Mouse (Mus musculus) ovary, postnatal 36 days (tissue): Measurements from ENCODE around the gene Ccdc160.

Source experiments
- DNase-seq: peaks from one replicate; pipeline ENCODE4 v3.0.0; 2022; ENCODE audit warnings: low spot score, mixed read lengths

Gene Ccdc160

DNA sequence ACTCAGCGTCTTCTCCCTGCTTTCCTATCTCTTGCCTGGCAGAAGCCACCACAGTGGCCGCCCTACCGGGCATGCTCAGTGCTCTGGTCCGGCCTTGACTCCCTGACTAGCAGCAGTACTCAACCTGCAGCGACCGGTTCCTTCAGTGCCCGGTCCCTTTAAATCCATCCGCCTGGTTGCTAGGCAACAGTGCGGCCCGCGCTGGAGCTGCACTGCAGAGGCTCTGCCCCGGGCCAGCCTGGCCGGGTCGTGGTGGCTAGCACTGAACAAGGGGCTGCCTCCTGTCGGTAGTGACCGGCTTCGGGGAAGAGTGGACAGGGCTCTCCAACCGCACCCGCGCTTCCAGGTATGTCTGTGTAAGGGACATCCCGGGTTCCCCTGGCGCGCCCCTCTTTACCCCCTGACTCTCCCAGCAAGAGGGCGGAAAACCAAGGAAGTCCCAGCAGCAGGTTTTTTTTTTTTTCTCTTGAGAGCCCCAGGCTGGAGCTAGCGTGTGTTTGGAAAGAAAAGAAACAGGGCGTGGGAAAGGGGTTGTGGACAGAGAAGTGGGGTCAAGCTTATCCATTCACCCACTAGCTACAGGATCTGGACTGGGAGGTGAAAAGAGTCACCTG, at the start of gene Ccdc160:
Ccdc160 (plus strand) TSS at position 221 of the 614 bp plus-strand sequence.
- peak; percentile 74 for DNase-seq

DNA sequence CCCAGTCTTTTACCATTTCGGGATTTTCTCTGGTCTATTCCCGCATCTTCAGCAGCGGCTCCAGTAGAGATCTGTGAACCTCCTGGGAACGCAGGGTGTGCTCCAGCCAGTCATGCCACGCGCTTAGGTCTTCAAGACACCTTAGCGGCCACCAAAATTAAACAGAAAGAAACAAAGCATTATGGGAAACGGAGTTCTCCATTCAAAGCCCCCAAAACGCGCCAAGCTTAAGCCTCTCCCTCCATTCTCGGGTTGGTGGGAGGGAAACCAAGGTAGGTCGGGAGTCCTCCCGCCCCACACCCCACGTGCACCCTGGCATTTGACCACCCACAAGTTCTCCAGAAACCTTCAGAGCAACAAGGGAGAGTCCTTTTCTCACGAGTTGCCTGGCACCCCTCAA, 47.2 kb upstream of the Ccdc160 start:
- no peak for DNase-seq

DNA sequence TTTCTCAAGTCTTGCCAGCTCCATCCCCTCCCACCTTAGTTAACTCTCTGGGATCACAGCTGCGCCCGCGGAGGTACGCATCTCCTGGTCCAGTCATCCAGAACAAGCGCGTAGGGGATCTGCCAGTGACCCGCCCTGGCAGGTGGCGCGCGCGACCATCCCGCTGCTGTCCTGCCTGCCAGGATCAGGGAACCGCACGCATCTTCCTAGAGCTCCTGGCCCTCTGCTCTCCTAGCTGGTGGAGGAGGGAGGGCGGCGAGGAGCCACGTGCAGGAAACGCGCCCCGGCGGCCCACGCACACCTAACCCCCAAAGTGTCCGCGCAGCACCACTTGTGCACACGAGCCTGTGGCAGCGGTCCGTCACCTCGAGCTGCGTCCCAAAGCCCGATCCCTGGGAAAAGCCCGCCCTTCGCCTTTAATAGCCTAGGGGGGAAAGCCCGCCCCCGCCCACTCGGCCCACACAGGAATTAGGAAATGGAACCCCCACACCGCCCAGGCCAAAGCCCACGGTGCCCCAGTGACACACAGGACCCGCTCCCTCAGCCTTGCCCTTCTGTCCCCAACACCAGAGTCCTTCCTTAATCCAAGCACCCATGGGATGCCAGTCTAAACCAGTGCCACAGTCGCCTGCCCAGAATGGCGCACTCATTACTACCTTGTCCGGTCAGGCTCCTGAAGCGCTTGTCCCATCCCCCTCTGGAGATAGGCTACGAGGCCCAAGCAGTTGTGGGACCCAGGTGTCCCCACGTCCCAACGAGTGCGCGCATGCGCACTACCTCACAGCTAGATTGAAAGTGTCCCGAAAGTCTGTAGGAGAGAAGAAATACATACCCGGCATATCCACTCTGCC, 46.6 kb upstream of the Ccdc160 start:
- DNase-seq, result peak; percentile 6

DNA sequence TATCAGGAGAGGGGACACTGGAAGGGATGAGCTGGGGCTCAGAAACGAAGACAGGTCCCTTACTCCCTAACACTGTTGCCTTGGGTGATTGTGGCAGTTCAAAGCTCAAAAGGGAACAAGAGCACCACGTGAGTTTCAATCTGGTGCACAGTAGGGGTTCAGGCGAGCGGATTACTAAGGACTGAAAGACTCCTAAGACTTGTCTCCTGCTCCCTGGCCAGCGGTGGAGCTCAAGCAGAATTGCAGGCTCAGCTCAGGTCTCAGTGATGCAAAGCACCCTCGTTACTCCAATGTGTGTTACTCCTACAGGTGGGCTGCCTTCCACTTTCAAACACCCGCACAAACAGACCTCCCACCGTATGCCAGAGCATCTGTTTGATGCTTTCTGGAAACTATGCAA, 45.5 kb upstream of the Ccdc160 start:
- DNase-seq, result no peak

DNA sequence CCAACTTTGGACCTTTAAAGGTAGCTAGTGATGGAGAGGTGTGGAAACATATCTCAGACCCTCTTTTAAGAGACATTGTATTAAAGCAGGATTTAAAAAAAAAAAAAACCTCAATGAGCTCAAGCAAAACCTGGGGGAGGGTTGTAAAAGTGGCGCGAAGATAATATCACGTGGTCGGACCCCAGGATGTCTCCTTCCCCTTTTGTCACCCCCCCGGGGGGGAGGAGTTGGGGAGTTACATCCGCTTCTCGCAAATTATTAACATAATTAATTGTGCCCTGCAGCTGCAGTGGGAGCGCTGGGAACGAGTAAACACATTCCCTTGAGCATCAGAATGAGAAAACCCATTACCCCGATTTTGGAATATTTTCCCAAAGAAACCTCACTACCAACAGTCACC, 45.1 kb upstream of the Ccdc160 start:
- no peak for DNase-seq

DNA sequence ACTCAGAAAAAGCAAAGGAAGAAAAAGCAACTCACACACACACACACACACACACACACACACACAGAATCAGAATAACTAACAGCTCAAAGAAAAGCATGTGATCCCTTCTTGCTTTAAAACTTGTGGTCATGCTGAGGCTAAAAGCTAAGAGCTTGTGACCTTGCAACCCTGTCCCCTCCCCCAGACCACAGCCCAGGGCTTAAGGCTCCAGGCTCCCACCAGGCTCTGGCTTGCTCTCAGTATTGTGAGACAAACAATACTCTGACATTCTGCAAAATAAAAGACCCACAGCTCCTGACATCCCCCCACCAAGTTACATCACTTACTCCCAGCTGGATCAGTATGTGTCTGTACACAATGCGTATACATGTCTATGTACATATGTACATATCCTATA, 44.2 kb upstream of the Ccdc160 start:
- DNase-seq, result no peak

DNA sequence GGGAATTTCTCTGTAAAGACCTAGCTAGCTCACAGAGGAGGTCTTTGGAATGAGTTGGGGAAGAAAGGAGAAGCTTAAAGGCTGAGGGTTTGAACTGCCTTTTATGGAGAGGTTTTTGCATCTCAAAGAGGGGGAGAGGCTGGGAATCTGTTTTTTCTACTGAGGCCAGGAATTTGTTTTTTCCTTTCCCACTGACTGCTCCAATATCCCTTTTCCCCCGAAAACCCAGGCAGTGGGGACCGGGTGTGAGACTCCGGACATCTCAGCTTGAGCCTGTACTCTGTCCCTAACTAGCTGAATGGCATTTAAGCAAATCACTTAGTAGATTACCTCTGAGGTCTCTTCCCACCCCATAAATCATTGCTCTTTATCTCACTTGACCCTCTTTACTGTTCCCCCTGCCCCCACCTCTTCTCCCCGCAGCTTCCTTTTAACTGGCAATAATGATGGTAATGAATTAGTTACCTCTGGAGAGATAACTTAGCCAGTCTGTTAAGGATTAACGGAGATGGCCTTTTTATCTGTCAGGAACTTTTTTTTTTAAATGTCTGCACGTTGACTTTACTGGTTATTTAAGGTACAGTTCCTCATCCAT, 37.4 kb upstream of the Ccdc160 start:
- DNase-seq, result no peak

DNA sequence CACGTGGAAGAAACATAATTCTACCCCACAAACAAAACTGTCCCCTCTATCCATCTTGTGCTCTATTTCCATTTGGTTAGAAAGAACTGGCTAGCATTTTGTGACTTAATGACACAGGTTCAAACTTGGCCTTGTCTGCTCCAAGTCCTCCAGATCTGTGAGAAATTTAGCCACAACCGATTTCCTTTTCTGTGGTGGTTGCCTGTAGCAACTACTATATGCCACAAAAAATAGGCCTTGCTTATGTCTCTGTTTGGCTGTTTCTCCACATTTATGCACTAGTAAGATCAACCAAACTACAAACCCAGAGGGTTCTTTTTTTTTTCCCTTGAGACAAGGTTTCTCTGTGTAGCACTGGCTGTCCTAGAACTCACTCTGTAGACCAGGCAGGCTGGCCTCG, 33.8 kb upstream of the Ccdc160 start:
- DNase-seq, result no peak

DNA sequence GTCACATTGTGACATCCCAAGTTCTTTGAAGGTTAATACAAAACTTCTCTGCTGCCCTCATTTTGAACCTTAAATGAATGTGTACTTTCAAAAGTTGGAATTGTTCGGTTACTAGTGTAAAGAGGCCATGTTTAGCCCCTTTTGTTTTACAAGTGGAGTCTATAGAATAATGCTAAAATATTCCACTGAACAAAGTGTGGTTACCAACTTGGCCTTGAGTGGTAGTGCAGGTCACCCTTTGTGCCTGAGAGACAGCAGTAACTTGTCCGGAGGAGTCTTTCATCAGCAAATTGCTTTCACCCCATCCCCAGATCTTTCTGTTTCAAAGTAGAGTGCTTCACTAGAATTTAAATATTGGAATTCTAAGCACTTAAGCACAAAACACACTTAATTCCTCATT, 31.8 kb upstream of the Ccdc160 start:
- DNase-seq, result no peak

DNA sequence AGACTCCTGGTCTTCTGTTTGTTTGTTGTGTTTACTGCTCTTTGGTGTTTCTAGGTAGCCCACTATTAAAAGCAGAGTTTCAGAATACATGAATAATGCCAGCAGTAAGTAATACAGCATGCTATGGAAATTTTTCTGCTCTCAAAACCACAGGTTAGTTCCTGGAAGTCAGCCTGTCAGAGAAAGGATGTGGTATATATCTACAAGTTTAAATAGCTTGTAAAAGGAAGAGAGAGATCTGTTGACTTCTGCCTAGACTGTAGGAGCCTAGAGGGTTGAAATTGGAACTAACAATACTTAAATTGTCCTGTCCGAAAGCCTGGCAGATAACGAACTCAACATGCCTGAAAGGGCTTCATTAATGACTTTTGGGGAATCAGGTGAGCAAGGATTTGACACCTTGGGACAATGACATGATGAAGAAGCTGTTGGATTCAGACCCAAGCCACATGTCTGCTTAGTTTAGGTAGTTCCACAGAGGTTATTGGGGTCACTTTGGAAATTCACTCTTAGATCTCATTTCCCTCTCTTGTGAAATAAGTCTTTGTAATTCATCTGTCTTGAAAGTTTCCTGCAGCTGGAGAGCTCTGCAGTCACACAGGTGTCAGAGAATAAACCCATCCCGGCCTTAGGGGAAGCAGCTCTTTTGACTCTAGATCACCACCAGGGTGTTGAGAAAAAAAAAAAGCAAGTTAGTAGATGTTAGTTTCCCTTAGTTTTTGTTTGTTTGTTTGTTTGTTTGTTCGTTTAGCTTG, 30.6 kb upstream of the Ccdc160 start:
- no peak for DNase-seq

DNA sequence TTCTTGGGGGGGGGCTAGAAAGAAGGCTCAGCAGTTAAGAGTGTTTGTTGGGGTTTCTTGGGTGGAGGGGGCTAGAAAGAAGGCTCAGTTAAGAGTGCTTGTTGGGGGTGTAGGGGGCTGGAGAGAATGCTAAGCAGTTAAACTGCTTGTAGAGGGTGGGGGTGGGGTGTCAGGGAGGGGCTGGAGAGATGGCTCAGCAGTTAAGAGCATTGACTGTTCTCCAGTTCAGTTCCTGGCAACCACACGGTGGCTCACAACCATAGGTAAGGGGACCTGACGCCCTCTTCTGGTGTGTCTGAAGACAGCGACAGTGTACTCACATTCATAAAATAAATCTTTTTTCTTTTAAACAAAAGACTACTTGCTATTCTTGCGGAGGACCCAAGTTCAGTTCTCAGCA, 28.8 kb upstream of the Ccdc160 start:
- DNase-seq, result no peak

DNA sequence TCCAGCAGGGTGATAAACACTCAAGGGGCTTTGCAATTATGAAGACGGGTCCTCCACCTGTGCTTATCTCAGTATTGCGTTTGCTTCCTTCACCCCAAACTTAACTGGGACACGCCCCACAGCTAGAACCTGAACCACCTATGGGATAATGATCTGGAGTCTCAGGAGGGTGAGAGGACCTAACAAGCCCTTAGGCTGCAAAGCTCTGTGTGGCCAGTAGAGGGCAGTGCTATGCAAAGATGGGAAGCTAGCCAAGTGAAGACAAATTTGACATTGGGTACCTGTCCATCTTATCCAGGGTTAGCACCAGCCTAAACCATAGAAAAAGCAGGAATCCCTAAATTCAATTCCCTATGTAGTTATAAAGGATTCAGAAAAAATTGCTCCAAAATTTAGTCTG, 15.0 kb upstream of the Ccdc160 start:
- DNase-seq, result no peak

DNA sequence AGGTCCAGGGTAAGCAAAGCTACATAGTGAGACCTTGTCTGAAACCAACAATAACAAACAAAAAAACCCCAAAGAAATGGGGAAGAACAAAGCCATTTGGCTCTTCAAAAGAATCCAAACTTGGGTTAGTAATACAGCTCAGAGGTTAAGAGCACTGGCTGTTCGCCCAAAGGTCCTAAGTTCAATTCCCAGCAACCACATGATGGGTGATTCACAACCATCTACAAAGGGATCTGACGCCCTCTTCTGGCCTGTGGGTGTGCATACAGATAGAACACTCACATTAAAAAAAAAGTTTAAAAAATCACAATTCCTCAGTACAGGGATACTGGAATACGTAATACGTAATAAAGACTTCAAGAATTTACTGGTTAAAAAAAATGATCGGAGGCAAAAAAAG, 13.3 kb upstream of the Ccdc160 start:
- no peak for DNase-seq

DNA sequence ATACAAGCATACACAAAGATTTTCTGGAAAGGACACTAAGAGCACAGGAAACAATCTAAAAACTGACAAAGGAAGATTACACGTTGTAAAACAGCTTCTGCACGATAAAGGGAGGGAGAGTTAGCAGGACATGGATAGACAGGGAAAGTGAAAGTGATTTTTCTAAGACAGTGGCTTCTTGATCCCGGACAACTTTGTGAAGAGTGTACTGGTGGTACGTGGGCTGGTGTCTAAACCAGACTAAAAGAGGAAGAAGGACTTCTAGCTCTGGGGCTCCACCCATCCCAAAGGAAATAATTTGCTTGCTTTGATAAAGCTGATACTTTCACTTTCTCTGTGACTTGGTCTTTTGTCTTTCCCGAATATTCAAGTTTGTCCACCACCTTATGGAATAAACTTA, 7.1 kb upstream of the Ccdc160 start:
- DNase-seq, result no peak

DNA sequence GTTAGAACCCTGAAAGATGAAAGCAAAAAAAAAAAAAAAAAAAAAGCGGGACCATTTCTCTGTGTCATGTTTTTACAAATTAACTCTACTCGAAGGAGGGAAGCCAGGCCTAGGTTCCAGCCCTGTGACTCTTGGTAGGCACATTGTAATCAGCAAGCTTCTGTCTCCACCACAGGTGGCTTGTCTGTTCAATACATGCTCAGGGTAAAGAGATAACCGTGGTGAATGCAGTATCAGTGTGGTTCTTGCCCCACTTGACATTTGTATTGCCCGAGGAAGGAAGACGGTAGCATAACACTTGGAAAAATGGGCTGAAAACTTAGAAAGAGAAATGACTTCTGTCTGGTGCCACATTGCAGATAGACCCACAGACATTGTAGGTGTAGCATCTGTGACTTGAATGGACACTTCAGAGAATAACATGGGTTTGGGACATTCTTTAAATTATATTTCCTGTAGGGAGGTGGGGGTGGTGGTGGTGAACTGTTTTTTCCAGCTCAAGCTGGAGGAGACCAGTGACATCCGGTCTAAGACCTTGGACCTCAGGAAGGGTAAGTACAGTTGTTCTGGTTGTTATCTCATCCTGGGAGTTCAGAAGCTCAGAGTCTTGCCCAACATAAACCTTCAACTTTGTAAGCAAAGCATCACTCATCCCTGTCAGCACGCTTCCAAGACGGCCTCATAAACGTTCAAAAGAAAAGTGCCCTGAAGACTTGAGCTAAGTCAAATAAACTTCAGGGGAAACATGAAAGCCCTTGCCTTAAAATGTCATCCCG, 1.1 kb downstream of the Ccdc160 start:
- no peak for DNase-seq

DNA sequence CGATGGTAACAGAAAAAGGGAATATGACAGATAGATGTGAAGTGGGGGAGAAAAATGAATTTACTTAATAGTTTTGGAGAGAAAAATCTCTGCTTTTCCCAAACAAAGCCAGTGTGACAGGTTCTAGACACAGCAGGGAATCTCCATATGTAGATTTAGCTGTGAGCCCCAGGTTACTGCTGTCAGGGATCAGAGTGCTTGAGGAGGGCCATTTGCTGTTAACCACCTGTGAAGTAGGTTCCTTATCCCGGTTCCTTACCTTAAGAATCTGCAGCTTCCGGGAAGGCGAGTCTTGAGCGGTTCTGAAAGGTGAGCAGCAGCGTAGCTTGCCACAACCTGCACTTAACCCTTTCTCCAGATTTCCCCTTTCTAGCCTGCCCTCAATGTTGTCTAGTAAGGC, 1.9 kb downstream of the Ccdc160 start:
- no peak for DNase-seq

DNA sequence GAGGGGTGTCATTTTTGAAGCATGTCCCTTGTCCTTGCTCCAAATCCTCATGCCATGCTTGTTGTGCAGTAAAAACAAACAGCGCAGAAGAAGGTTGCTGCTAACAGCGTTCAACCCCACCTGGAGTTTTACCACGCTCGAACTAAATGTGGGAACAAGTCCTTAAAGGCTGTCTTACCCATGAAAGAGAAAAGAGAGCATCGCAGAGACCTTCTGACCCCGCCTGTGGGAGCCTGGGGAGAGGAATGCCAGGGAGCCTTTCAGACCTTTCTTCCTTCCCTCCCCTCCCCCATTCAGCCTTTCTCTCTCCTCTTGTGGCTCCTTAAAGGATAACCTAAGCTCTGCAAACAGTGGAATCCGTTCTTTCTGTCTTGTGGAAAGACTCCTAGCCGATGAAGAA, 4.8 kb downstream of the Ccdc160 start:
- no peak for DNase-seq

DNA sequence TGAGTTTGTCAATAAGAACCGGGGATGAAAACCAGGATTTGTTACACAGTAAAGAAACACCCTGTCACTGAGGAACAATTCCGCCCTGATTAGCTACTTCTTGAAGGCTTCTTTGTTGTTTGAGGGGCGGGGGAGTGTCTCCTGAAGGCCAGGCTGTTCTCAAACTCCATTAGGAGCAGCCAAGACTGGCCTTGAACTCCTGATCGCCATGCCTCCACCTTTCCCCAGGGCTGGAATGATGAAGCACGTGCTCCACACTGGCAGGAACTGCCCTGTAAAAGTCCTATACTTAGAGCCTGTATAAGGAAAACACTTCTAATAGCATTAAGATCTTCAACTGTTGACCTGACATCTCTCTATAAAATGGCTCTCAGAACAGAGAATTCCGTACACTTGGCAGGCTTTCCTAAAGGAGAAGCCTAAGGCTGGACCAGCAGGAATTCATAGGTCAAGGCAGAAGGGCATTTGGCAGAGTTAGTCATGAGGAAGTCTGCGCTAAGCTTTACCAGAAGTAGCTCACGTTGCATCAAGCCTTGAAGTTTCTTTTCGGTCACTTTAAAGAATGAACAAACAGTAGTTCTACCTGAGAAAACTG, 6.1 kb downstream of the Ccdc160 start:
- no peak for DNase-seq

DNA sequence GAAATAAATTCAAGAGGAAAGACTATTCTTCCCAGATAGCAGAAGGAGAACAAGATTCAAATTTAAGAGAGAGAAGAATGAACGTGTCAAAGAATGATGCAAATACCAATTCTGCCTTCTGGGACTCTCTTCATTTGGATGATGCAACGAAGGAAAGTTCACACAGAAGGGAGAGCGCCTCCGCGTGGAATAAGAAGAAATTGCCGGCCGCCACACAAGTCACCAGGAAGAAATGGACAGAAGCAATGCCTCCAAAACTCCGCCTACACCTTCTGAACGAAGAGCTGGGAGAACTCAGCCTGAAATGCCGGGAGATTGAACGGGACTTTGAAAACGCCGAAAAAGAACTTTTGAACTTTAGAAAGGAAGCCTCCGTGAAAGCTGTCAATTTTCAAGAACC, 7.3 kb downstream of the Ccdc160 start:
- no peak for DNase-seq

DNA sequence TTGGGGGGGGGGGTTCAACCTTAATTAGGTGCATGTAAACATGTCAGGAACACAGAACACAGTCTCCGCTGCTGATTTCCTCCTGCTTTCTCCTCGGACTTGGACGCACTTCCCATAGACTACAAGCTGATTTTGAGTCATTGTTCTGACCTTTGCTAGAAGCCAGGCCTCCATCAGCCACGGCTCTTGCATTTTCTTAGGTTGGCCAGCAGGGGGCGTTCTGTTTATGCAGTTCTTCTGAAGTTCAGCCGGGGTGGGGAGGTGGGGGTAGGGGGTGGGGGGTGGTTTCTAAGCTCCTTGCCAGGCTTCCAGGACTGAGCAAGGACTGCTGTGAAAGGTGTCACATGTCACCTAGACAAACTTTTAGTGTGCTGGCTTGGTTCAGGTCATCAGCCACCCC, 8.6 kb downstream of the Ccdc160 start:
- no peak for DNase-seq

DNA sequence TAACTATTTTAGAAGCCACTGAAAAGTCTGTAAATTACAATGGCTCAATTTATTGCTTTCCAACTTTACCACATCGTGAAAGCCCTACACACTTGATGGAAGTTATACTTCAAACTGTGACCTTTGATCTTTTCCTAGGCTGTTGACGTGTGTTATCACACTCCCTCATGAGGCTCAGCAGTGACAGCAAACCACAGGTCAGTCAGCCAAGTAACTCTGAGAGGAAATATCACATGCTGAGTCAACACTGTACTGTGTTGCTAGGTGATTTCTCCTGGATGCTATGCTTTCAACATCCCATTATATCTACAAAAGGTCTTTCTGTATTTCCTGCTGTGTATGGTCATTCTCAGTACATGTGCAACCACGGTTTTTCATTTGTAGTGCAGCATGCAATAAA, 28.3 kb downstream of the Ccdc160 start:
- DNase-seq, result no peak
